Mouse (Mus musculus): ENCODE results near the gene Prdx1. TPM values are rescaled to one million over a fixed set of nuclear protein-coding genes. Genes with fewer than 3 reads are reported as not detected.

Prdx1 gene
- total and polyA plus RNA-seq, 2 experiments, result 376 to 925 TPM

- no peak overlapping the region for H3K4me3 ChIP-seq (ENCODE audit: insufficient read depth, low read depth, low read length)
- WGBS, result 64% methylated on average over 3 of the region's 3 CpGs
- no peaks in the 10 kb centered on the region for H3K27me3 ChIP-seq (ENCODE audit: control insufficient read depth, insufficient read depth, low read length)
- no peak overlapping the region for H3K9ac ChIP-seq (ENCODE audit: low read depth, low read length)
- H3K4me1 ChIP-seq (ENCODE audit: control insufficient read depth, insufficient read depth, low read length), result peaks cover 25% of the 10 kb centered on the region
- H3K79me2 ChIP-seq (ENCODE audit: control insufficient read depth, insufficient read depth, low read length), result peaks cover 21% of the 10 kb centered on the region; the same call in 1 of the 2 replicates
- peak; percentile 60 for DNase-seq (ENCODE audit: extremely low read depth, low read depth, low spot score)
- H3K27ac ChIP-seq (replicated peaks; ENCODE audit: insufficient read depth, low read depth, low read length), result peak overlapping the region; percentile 56
- TF ChIP-seq CTCF (IDR thresholded peaks at IDR 0.05; ENCODE audit: low read depth, low read length) (no peak), POLR2A (IDR thresholded peaks at IDR 0.05; ENCODE audit: extremely low read depth, insufficient read depth, low read length) (no peak)
- no peaks in the 10 kb centered on the region for H3K36me3 ChIP-seq (ENCODE audit: control insufficient read depth, insufficient read depth, low read length)
Observed at GRCm38 (mm10) chr4:116729532-116729931, 44.2 kb downstream of the Prdx1 start.

GRCm38 (mm10) chr4:116731077-116731476 is 45.7 kb downstream of the Prdx1 start:
- Histone ChIP-seq H3K79me2 (ENCODE audit: control insufficient read depth, insufficient read depth, low read length) (peaks cover 18% of the 10 kb centered on the region; the same call in 1 of the 2 replicates), H3K36me3 (ENCODE audit: control insufficient read depth, insufficient read depth, low read length) (no peaks in the 10 kb centered on the region), H3K4me1 (ENCODE audit: control insufficient read depth, insufficient read depth, low read length) (peaks cover 25% of the 10 kb centered on the region), H3K4me3 (ENCODE audit: insufficient read depth, low read depth, low read length) (no peak overlapping the region), H3K27me3 (ENCODE audit: control insufficient read depth, insufficient read depth, low read length) (no peaks in the 10 kb centered on the region), H3K9ac (ENCODE audit: low read depth, low read length) (no peak overlapping the region), H3K27ac (replicated peaks; ENCODE audit: insufficient read depth, low read depth, low read length) (peak overlapping the region; percentile 7; the same call in 1 of the 2 replicates)
- DNase-seq (ENCODE audit: extremely low read depth, low read depth, low spot score), result peak; percentile 63
- 63% methylated on average over 9 of the region's 9 CpGs for WGBS
- no peak for TF ChIP-seq POLR2A (IDR thresholded peaks at IDR 0.05; ENCODE audit: extremely low read depth, insufficient read depth, low read length)
- TF ChIP-seq CTCF (IDR thresholded peaks at IDR 0.05; ENCODE audit: low read depth, low read length), result no peak

GRCm38 (mm10) chr4:116732355-116732754 is 47.0 kb downstream of the Prdx1 start:
- WGBS, result 5% methylated on average over 5 of the region's 5 CpGs
- Histone ChIP-seq H3K27ac (replicated peaks; ENCODE audit: insufficient read depth, low read depth, low read length) (peak overlapping the region; percentile 57), H3K4me3 (ENCODE audit: insufficient read depth, low read depth, low read length) (no peak overlapping the region), H3K4me1 (ENCODE audit: control insufficient read depth, insufficient read depth, low read length) (peaks cover 18% of the 10 kb centered on the region), H3K36me3 (ENCODE audit: control insufficient read depth, insufficient read depth, low read length) (no peaks in the 10 kb centered on the region), H3K9ac (ENCODE audit: low read depth, low read length) (no peak overlapping the region), H3K79me2 (ENCODE audit: control insufficient read depth, insufficient read depth, low read length) (peaks cover 17% of the 10 kb centered on the region; the same call in 1 of the 2 replicates), H3K27me3 (ENCODE audit: control insufficient read depth, insufficient read depth, low read length) (no peaks in the 10 kb centered on the region)
- peak; percentile 88 for DNase-seq (ENCODE audit: extremely low read depth, low read depth, low spot score)
- TF ChIP-seq POLR2A (IDR thresholded peaks at IDR 0.05; ENCODE audit: extremely low read depth, insufficient read depth, low read length) (no peak), CTCF (IDR thresholded peaks at IDR 0.05; ENCODE audit: low read depth, low read length) (no peak)

- TF ChIP-seq POLR2A (IDR thresholded peaks at IDR 0.05; ENCODE audit: extremely low read depth, insufficient read depth, low read length) (no peak), CTCF (IDR thresholded peaks at IDR 0.05; ENCODE audit: low read depth, low read length) (no peak)
- 81% methylated on average over 2 of the region's 2 CpGs for WGBS
- DNase-seq (ENCODE audit: extremely low read depth, low read depth, low spot score), result no peak
- H3K9ac ChIP-seq (ENCODE audit: low read depth, low read length), result no peak overlapping the region
- H3K27ac ChIP-seq (replicated peaks; ENCODE audit: insufficient read depth, low read depth, low read length), result no peak overlapping the region
- H3K79me2 ChIP-seq (ENCODE audit: control insufficient read depth, insufficient read depth, low read length), result peaks cover 14% of the 10 kb centered on the region; the same call in 1 of the 2 replicates
- no peak overlapping the region for H3K4me3 ChIP-seq (ENCODE audit: insufficient read depth, low read depth, low read length)
- peaks cover 8% of the 10 kb centered on the region for H3K4me1 ChIP-seq (ENCODE audit: control insufficient read depth, insufficient read depth, low read length)
- no peaks in the 10 kb centered on the region for H3K36me3 ChIP-seq (ENCODE audit: control insufficient read depth, insufficient read depth, low read length)
- no peaks in the 10 kb centered on the region for H3K27me3 ChIP-seq (ENCODE audit: control insufficient read depth, insufficient read depth, low read length)
Observed at GRCm38 (mm10) chr4:116734996-116735395, 49.7 kb downstream of the Prdx1 start.

- 93% methylated on average over 9 of the region's 9 CpGs for WGBS
Observed at GRCm38 (mm10) chr4:116738972-116739751, 53.8 kb downstream of the Prdx1 start.

GRCm38 (mm10) chr4:116749750-116750149 is 64.4 kb downstream of the Prdx1 start:
- H3K27me3 ChIP-seq (ENCODE audit: control insufficient read depth, insufficient read depth, low read length), result no peaks in the 10 kb centered on the region
- peak; percentile 53 for DNase-seq (ENCODE audit: extremely low read depth, low read depth, low spot score)
- WGBS, result 66% methylated on average over 2 of the region's 2 CpGs

More at GRCm38 (mm10) chr4:116738972-116739751, 53.8 kb downstream of the Prdx1 start:
- peaks cover 5% of the 10 kb centered on the region for H3K36me3 ChIP-seq (ENCODE audit: control insufficient read depth, insufficient read depth, low read length)
- H3K27me3 ChIP-seq (ENCODE audit: control insufficient read depth, insufficient read depth, low read length), result no peaks in the 10 kb centered on the region
- H3K9ac ChIP-seq (ENCODE audit: low read depth, low read length), result no peak overlapping the region
- no peak overlapping the region for H3K4me3 ChIP-seq (ENCODE audit: insufficient read depth, low read depth, low read length)
- no peaks in the 10 kb centered on the region for H3K4me1 ChIP-seq (ENCODE audit: control insufficient read depth, insufficient read depth, low read length)
- TF ChIP-seq CTCF (IDR thresholded peaks at IDR 0.05; ENCODE audit: low read depth, low read length) (no peak), POLR2A (IDR thresholded peaks at IDR 0.05; ENCODE audit: extremely low read depth, insufficient read depth, low read length) (no peak)
- no peak for DNase-seq (ENCODE audit: extremely low read depth, low read depth, low spot score)
- H3K27ac ChIP-seq (replicated peaks; ENCODE audit: insufficient read depth, low read depth, low read length), result no peak overlapping the region
- peaks cover 17% of the 10 kb centered on the region; the same call in 1 of the 2 replicates for H3K79me2 ChIP-seq (ENCODE audit: control insufficient read depth, insufficient read depth, low read length)

More at GRCm38 (mm10) chr4:116749750-116750149, 64.4 kb downstream of the Prdx1 start:
- Histone ChIP-seq H3K79me2 (ENCODE audit: control insufficient read depth, insufficient read depth, low read length) (no peaks in the 10 kb centered on the region), H3K36me3 (ENCODE audit: control insufficient read depth, insufficient read depth, low read length) (peaks cover 10% of the 10 kb centered on the region; the same call in 1 of the 2 replicates), H3K27ac (replicated peaks; ENCODE audit: insufficient read depth, low read depth, low read length) (no peak overlapping the region), H3K4me1 (ENCODE audit: control insufficient read depth, insufficient read depth, low read length) (no peaks in the 10 kb centered on the region), H3K9ac (ENCODE audit: low read depth, low read length) (no peak overlapping the region), H3K4me3 (ENCODE audit: insufficient read depth, low read depth, low read length) (no peak overlapping the region)
- no peak for TF ChIP-seq CTCF (IDR thresholded peaks at IDR 0.05; ENCODE audit: low read depth, low read length)
- TF ChIP-seq POLR2A (IDR thresholded peaks at IDR 0.05; ENCODE audit: extremely low read depth, insufficient read depth, low read length), result no peak

Other genes with a start within 250 kb of the Prdx1 start
- gene Mast2, start 221.4 kb upstream of the Prdx1 start, total RNA-seq (2014; rRNA removed), result 3.9 and 5.4 TPM in 2 replicates
- 11.9 and 20.6 TPM in 2 replicates for gene Mast2, start 221.4 kb upstream of the Prdx1 start, polyA plus RNA-seq (2012; rRNA removed)
- gene Ipp, start 178.0 kb upstream of the Prdx1 start, total RNA-seq (2014; rRNA removed), result 9.7 and 11.7 TPM in 2 replicates
- gene Ipp, start 178.0 kb upstream of the Prdx1 start, polyA plus RNA-seq (2012; rRNA removed), result 2.1 and 2.3 TPM in 2 replicates
- gene Tmem69, start 129.6 kb upstream of the Prdx1 start, total RNA-seq (2014; rRNA removed), result 6.8 and 9.8 TPM in 2 replicates
- gene Tmem69, start 129.6 kb upstream of the Prdx1 start, polyA plus RNA-seq (2012; rRNA removed), result 4.3 and 4.7 TPM in 2 replicates
- 72.2 and 76.3 TPM in 2 replicates for gene Gpbp1l1, start 127.9 kb upstream of the Prdx1 start, total RNA-seq (2014; rRNA removed)
- gene Gpbp1l1, start 127.9 kb upstream of the Prdx1 start, polyA plus RNA-seq (2012; rRNA removed), result 16.7 and 19.9 TPM in 2 replicates
- gene Ccdc17, start 88.9 kb upstream of the Prdx1 start, total RNA-seq (2014; rRNA removed), result 3.1 and 4.4 TPM in 2 replicates
- gene Ccdc17, start 88.9 kb upstream of the Prdx1 start, polyA plus RNA-seq (2012; rRNA removed), result 5.3 and 7.6 TPM in 2 replicates
- gene Nasp, start 57.6 kb upstream of the Prdx1 start, total RNA-seq (2014; rRNA removed), result 11.1 and 12.4 TPM in 2 replicates
- gene Nasp, start 57.6 kb upstream of the Prdx1 start, polyA plus RNA-seq (2012; rRNA removed), result 1.5 and 2.0 TPM in 2 replicates
- gene Akr1a1, start 33.9 kb upstream of the Prdx1 start, total RNA-seq (2014; rRNA removed), result 337 and 363 TPM in 2 replicates
- 517 and 533 TPM in 2 replicates for gene Akr1a1, start 33.9 kb upstream of the Prdx1 start, polyA plus RNA-seq (2012; rRNA removed)
- gene Mmachc, start 22.9 kb downstream of the Prdx1 start, total RNA-seq (2014; rRNA removed), result 10.3 and 11.3 TPM in 2 replicates
- 15.7 and 17.3 TPM in 2 replicates for gene Mmachc, start 22.9 kb downstream of the Prdx1 start, polyA plus RNA-seq (2012; rRNA removed)
- gene Ccdc163, start 23.0 kb downstream of the Prdx1 start, total RNA-seq (2014; rRNA removed), result 2.7 and 4.2 TPM in 2 replicates
- 9.3 and 13.1 TPM in 2 replicates for gene Ccdc163, start 23.0 kb downstream of the Prdx1 start, polyA plus RNA-seq (2012; rRNA removed)
- gene Tesk2, start 35.4 kb downstream of the Prdx1 start, total RNA-seq (2014; rRNA removed), result 11.5 and 13.6 TPM in 2 replicates
- 7.2 and 7.8 TPM in 2 replicates for gene Tesk2, start 35.4 kb downstream of the Prdx1 start, polyA plus RNA-seq (2012; rRNA removed)
- gene Toe1, start 122.1 kb downstream of the Prdx1 start, total RNA-seq (2014; rRNA removed), result 11.4 and 11.7 TPM in 2 replicates
- 8.1 and 10.9 TPM in 2 replicates for gene Toe1, start 122.1 kb downstream of the Prdx1 start, polyA plus RNA-seq (2012; rRNA removed)
- 0.28 and 1.5 TPM in 2 replicates for gene Mutyh, start 122.2 kb downstream of the Prdx1 start, total RNA-seq (2014; rRNA removed)
- 0.29 and 1.2 TPM in 2 replicates for gene Mutyh, start 122.2 kb downstream of the Prdx1 start, polyA plus RNA-seq (2012; rRNA removed)
- gene Hpdl, start 136.2 kb downstream of the Prdx1 start, total RNA-seq (2014; rRNA removed), result 0.18 TPM in 1 of 2 replicates, not detected in the other
- 0.11 and 0.15 TPM in 2 replicates for gene Hpdl, start 136.2 kb downstream of the Prdx1 start, polyA plus RNA-seq (2012; rRNA removed)
- 0.65 and 0.87 TPM in 2 replicates for gene Zswim5, start 191.8 kb downstream of the Prdx1 start, total RNA-seq (2014; rRNA removed)
- gene Zswim5, start 191.8 kb downstream of the Prdx1 start, polyA plus RNA-seq (2012; rRNA removed), result 1.1 and 1.2 TPM in 2 replicates